Mouse (Mus musculus) urinary bladder, postnatal 36 days (tissue): ENCODE results near the gene Coq10b.

Experiments
- DNase-seq, 2 experiments: peaks; one replicate each; pipeline ENCODE4 v3.0.0; 2022; ENCODE audit warnings: low spot score in 2 of 2, mixed read lengths in 1 of 2

Gene Coq10b

GRCm38 (mm10) chr1:55106919-55107585 is 54.5 kb downstream of the Coq10b start:
- DNase-seq: no peak

GRCm38 (mm10) chr1:55107644-55108043 is 55.1 kb downstream of the Coq10b start:
- DNase-seq: no peak

GRCm38 (mm10) chr1:55108473-55108872 is 55.9 kb downstream of the Coq10b start:
- DNase-seq: no peak

- DNase-seq: no peak
These were observed 56.6 kb downstream of the Coq10b start for GRCm38 (mm10) chr1:55109066-55109766.
